Mouse (Mus musculus) Patski (cell line): ENCODE results near the gene Elavl2. TPM values are rescaled to one million over a fixed set of nuclear protein-coding genes. Genes with fewer than 3 reads are reported as not detected.
"Not testable (repeated sequence)": the region's sequence is repeated elsewhere in the genome, so short reads cannot be mapped to it uniquely, and the experiment has no call there.

Experiments used
- ATAC-seq: fragments of 100-300 bp; one replicate; pipeline ENCODE4 v1.8.0; 2021
- CTCF ChIA-PET: fragments of 350-600 bp; sonication (Branson Sonifier 250); formaldehyde crosslinking; loops from one replicate; lab custom pipeline; 2022; ENCODE audit warnings: inconsistent platforms; lab: Charles Lee
- POLR2A ChIA-PET: fragments of 350-600 bp; sonication (Branson Sonifier 250); formaldehyde crosslinking; loops from one replicate; lab custom pipeline; 2022; ENCODE audit warnings: antibody characterized with exemption, inconsistent platforms; lab: Charles Lee
- DNase-seq: peaks from one replicate; pipeline ENCODE4 v3.0.0-alpha.2; 2011; ENCODE audit warnings: low read depth, low spot score
- H3K27me3 ChIP-seq: fragments of 371-371 bp; one replicate; pipeline ENCODE4 v1.5.1; 2021
- CTCF ChIP-seq: fragments of 100-300 bp; IDR thresholded peaks from one replicate; pipeline ENCODE4 v1.5.1; 2021
- in situ Hi-C: fragments of 300-500 bp; cut with MboI; formaldehyde crosslinking; loops from 3 replicates; pipeline ENCODE4 v1.11.1; 2018; ENCODE audit warnings: low pct_unique_long_range_greater_than_20kb, mixed read lengths
- polyA plus RNA-seq: library from polyadenylated mRNA; unstranded; gene quantifications from one replicate; pipeline ENCODE4 v1.2.3, GENCODE M21; 2021

The Elavl2 gene
- polyA plus RNA-seq, 1 experiment from 2014 or later, result not detected

- POLR2A ChIA-PET, result no interaction called here
- CTCF ChIA-PET, result no interaction called here
- no peak for TF ChIP-seq CTCF
- in situ Hi-C loops, result no loop called here
- peaks cover 9% of the 10 kb centered on the region for H3K27me3 ChIP-seq
- ATAC-seq (no peak), DNase-seq (no peak)
These were observed 151.9 kb downstream of the Elavl2 start for GRCm38 (mm10) chr4:91248650-91249049.

DNA sequence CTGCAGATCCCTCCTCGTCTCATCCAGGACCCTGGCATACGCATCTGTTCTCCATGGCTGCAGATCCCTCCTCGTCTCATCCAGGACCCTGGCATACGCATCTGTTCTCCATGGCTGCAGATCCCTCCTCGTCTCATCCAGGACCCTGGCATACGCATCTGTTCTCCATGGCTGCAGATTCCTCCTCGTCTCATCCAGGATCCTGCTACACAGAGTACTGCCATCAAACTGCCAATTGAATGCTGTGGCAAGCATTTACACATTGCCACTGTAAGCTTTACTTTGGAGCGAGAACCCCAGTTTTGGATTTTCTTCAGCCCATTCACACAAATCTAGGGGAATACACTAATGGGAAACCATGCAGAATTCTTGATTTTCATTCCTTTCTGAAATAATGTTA, 155.4 kb downstream of the Elavl2 start:
- DNase-seq, CTCF ChIA-PET, POLR2A ChIA-PET, ATAC-seq, in situ Hi-C loops, H3K27me3 ChIP-seq: not testable (repeated sequence)

DNA sequence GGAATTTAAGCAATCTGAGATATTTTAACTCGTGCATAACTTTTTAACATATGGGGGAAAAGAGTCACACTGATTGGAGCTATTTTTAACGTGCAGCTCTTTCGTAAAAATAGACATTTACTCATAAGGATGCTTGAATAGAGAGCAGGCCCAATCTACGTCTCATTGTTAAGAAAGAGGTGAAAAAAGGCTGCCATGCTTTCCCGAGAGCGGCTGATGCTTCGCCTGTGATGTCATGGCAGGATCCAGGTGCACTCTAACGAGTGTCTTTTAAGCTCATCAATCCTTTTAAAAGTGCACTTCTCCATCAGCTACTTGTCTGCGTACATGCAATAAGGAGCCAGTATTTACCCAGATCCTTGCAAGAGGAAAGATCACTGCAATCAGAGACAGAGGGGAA, 156.0 kb downstream of the Elavl2 start:
- ChIA-PET CTCF (no interaction called here), POLR2A (no interaction called here)
- no peak for TF ChIP-seq CTCF
- ATAC-seq (no peak), DNase-seq (no peak)
- in situ Hi-C loops, result no loop called here
- H3K27me3 ChIP-seq, result no peaks in the 10 kb centered on the region

DNA sequence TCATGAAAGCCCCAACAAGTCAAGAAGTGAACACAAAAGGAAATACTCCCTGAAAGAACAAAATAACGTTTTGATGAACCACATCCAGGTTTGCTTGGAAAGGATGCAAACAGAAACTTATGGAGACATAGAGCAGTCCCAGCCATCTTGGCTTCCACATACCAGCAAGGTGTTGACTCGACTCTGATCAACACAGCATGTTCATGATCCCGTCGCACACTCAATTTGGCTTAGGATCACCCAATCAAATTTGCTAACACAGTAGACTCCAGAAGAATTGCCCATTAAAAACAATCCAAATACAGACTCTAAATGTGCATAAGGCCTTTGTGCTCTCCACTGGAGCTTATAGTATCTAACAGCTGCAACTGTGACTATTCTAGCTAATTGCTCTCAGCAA, 156.7 kb downstream of the Elavl2 start:
- in situ Hi-C loops, result no loop called here
- POLR2A ChIA-PET, result no interaction called here
- DNase-seq (no peak), ATAC-seq (no peak)
- CTCF ChIA-PET, result interaction anchor here (1.2 kb wide), 1 partner anchor 9 kb away, joined by 3 read pairs; no protein-coding TSS in a partner anchor
- no peaks in the 10 kb centered on the region for H3K27me3 ChIP-seq
- no peak for TF ChIP-seq CTCF

GRCm38 (mm10) chr4:91238739-91239485, 161.7 kb downstream of the Elavl2 start:
- no peak for TF ChIP-seq CTCF
- ChIA-PET CTCF (no interaction called here), POLR2A (no interaction called here)
- in situ Hi-C loops, result no loop called here
- H3K27me3 ChIP-seq, result no peaks in the 10 kb centered on the region
- ATAC-seq, result no peak
- DNase-seq, result no peak

DNA sequence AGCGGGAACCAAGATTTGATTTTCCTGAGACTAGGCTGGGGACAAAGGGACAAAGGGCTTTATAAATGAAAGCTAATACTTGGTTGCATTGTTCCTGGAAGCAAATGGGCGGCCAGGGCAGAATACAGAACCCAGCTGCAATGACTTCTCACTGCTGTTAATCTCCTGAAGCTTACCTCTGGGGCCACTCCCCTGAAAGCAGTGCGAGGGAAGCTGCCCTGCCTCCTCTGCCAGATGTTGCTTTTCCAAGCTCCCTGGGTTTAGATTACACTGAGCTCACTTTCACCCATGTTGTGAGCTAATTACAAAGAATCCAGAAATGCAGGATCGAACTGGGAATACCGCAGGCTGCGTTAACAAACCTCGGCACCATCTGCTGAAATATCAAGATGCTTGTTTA, 163.6 kb downstream of the Elavl2 start:
- DNase-seq (no peak), ATAC-seq (no peak)
- POLR2A ChIA-PET, result no interaction called here
- in situ Hi-C loops, result no loop called here
- CTCF ChIA-PET, result interaction anchor here (0.7 kb wide), 1 partner anchor 86 kb away, joined by 3 read pairs; no protein-coding TSS in a partner anchor
- no peaks in the 10 kb centered on the region for H3K27me3 ChIP-seq
- no peak for TF ChIP-seq CTCF

- no peak for TF ChIP-seq CTCF
- CTCF ChIA-PET, result no interaction called here
- POLR2A ChIA-PET, result no interaction called here
- H3K27me3 ChIP-seq, result no peaks in the 10 kb centered on the region
- DNase-seq (no peak), ATAC-seq (no peak)
- in situ Hi-C loops, result no loop called here
These were observed 165.6 kb downstream of the Elavl2 start for GRCm38 (mm10) chr4:91234941-91235340.

DNA sequence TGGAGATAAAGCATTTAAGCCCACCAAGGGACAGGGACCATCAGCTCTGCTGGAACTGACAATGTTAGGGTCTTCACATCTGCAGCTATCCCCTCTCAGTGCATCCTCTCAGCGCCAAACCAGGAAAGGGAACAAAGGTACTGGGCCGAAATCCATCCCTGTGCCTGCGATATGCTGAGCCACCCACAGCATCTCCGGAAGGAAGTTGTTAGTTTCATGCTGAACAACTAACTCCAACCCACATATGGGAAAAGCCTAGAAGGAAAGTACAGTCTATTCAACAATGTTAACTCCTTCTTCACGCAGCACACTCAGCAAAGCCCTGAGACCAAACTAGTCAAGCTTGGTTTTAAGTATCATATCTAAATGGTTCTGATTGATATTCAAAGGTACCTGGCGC, 167.0 kb downstream of the Elavl2 start:
- POLR2A ChIA-PET, result no interaction called here
- in situ Hi-C loops, result no loop called here
- CTCF ChIA-PET, result no interaction called here
- no peak for TF ChIP-seq CTCF
- no peak for ATAC-seq
- no peak for DNase-seq
- no peaks in the 10 kb centered on the region for H3K27me3 ChIP-seq

DNA sequence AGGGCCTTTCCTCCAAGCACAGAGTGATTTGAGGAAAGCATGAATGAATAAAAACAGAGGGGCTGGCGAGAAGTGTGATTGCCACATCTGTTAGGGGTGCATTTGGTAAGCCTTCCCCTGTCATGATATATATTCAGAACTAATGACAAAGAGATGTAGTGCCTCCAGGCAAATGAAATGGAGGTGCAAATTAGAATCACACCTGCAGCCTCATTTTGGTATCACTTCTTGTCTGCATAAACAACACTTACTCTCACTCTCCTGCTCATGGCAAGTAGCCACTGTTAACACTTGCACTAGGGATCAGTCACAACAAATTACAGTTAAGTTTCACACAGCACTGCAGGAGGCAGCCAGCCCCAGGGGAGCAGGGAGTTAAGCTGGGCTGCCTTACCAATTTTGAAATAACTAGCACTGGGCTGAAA, 170.1 kb downstream of the Elavl2 start:
- CTCF ChIA-PET, result no interaction called here
- in situ Hi-C loops, result no loop called here
- no peaks in the 10 kb centered on the region for H3K27me3 ChIP-seq
- POLR2A ChIA-PET, result no interaction called here
- ATAC-seq (no peak), DNase-seq (no peak)
- no peak for TF ChIP-seq CTCF

- TF ChIP-seq CTCF, result no peak
These were observed 172.2 kb downstream of the Elavl2 start for GRCm38 (mm10) chr4:91228341-91228740.

DNA sequence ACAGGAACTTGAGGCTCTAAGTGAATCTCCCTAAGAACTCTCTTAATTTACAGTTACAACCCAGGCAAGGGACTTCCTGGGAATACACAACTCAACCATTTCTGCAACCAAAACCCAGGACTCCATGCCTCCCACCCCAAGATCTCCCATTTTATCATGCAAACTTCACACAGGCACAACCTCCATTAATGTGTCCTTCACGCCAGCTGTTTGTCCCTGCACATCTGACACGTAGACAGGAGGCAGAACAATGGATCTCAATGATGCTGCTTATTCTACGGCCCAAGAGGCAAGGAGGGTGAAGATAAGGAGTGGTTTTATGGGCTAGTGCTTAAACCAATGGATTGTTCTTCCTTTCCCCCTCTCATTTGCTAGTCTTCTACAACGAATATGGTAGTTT, 176.8 kb downstream of the Elavl2 start:
- no peak for TF ChIP-seq CTCF
- in situ Hi-C loops, result no loop called here
- no peaks in the 10 kb centered on the region for H3K27me3 ChIP-seq
- DNase-seq (no peak), ATAC-seq (no peak)
- CTCF ChIA-PET, result no interaction called here
- POLR2A ChIA-PET, result no interaction called here

More at GRCm38 (mm10) chr4:91228341-91228740, 172.2 kb downstream of the Elavl2 start:
- ATAC-seq (no peak), DNase-seq (no peak)
- in situ Hi-C loops, result no loop called here
- ChIA-PET POLR2A (no interaction called here), CTCF (no interaction called here)
- no peaks in the 10 kb centered on the region for H3K27me3 ChIP-seq
